Mouse (Mus musculus): ENCODE data around the gene Ccdc88c. TPM values are rescaled to one million over a fixed set of nuclear protein-coding genes. Genes with fewer than 3 reads are reported as not detected.

Gene Ccdc88c
- total RNA-seq, 2 experiments from 2014 or later: 96.4 to 234 TPM

GRCm38 (mm10) chr12:101002801-101003513 lies 25.9 kb downstream of the Ccdc88c start:
- no peak for ATAC-seq (replicated peaks; ENCODE audit: low FRiP score, poor library complexity, severe bottlenecking)

DNA sequence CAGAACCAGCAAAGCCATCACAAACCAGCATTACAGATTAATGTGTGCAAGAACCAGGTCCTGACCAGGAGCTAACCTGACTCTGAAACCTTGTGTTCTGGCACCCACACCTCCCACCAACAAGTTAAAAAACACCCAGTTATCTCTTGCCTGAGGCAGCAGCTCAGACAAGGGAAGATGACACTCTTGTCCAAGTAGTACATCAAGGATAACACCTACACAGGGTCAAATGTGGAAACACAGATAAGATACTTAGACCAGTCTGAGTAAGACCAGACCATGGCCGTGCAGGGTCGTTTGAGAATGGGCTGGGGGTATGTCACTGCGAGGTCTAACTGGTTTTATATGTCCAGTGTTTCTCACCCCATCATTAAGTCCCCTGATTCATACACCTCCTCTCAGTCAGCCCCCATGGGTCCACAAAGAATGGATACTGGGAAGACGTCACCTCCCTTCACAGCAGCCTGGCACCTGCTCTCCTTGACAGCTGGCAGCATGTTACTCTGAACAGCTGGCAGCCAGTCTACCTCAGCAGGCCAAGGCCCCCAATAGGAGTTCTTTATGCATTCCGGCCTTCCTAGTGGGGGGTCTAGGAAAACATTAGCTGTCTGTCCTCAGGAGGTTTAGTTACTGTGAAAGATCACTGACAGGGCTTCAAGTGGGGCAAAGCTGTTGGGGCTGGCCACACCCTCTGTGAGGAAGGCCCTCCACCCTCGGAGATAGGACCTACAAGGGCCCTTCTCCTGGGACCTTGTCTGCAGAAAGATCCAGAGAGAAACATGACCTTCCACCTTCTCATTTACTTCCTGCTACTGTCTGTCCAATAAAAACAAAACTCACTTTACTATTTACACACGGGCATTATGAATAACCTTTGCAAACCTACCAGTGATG lies 29.5 kb downstream of the Ccdc88c start:
- peak; percentile 52 for ATAC-seq (replicated peaks; ENCODE audit: low FRiP score, poor library complexity, severe bottlenecking)

GRCm38 (mm10) chr12:100998564-100998962 lies 30.3 kb downstream of the Ccdc88c start:
- no peak; the same call in 1 of the 2 replicates for ATAC-seq (replicated peaks; ENCODE audit: low FRiP score, poor library complexity, severe bottlenecking)

DNA sequence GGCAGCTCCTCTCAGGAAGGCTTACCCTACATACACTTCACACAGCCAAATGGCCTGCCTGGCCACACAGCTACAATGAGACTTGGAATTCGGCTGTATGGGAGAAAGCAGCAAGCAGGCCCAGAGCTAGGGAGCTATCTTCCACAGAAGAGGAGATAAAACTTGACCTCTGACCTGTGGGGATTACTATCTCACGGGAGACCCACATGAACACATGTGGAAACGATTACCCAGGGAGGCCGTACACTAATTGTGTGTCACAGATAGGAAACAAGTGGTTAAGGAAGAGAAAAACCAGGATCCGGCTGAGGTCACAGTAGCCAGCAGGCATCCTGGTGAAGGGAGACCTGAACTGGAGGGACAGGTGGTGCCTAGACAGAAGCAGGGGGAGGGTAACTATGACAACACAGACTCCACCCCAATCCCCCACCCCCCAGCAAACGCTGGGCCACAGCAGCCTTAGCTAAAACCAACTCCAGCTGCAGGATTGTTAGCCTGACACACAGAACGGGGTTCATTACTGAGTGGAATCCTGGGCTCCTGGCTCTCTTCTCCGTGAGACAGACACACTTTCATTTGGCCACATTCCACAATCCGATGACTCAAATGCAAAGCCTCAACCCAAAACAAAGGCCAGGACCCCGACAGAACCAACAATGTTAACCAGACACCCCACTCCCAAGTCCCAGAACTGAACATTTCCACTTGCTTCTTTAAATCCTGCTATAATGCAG lies 30.9 kb downstream of the Ccdc88c start:
- no peak for ATAC-seq (replicated peaks; ENCODE audit: low FRiP score, poor library complexity, severe bottlenecking)

GRCm38 (mm10) chr12:100996378-100996898 lies 32.4 kb downstream of the Ccdc88c start:
- peak; percentile 66 for ATAC-seq (replicated peaks; ENCODE audit: low FRiP score, poor library complexity, severe bottlenecking)

GRCm38 (mm10) chr12:100995607-100996377 lies 33.1 kb downstream of the Ccdc88c start:
- no peak for ATAC-seq (replicated peaks; ENCODE audit: low FRiP score, poor library complexity, severe bottlenecking)

- ATAC-seq (replicated peaks; ENCODE audit: low FRiP score, poor library complexity, severe bottlenecking): no peak
Observed at GRCm38 (mm10) chr12:100994140-100995015, 34.5 kb downstream of the Ccdc88c start.

DNA sequence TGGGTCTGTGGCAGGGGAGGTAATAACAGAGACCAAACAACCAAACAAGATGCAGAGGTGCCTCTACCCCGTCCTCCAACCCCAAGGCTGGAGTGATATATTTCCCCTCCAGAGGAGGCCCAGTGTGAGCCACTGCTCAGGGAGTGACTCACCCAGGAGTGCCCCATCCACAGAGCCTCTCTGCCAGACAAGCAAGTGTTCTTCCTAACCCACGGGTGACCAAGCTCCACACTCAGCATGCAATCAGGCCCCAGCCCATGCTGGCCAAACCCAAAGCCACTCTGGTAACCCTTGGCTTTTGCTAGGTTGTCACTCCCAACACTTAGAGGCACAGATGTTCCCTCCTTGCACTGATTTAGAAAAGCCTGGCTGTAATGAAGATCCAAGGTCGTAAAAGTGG lies 35.7 kb downstream of the Ccdc88c start:
- no peak for ATAC-seq (replicated peaks; ENCODE audit: low FRiP score, poor library complexity, severe bottlenecking)

GRCm38 (mm10) chr12:100992505-100992904 lies 36.4 kb downstream of the Ccdc88c start:
- ATAC-seq (replicated peaks; ENCODE audit: low FRiP score, poor library complexity, severe bottlenecking): no peak

GRCm38 (mm10) chr12:100991119-100991518 lies 37.7 kb downstream of the Ccdc88c start:
- no peak for ATAC-seq (replicated peaks; ENCODE audit: low FRiP score, poor library complexity, severe bottlenecking)

DNA sequence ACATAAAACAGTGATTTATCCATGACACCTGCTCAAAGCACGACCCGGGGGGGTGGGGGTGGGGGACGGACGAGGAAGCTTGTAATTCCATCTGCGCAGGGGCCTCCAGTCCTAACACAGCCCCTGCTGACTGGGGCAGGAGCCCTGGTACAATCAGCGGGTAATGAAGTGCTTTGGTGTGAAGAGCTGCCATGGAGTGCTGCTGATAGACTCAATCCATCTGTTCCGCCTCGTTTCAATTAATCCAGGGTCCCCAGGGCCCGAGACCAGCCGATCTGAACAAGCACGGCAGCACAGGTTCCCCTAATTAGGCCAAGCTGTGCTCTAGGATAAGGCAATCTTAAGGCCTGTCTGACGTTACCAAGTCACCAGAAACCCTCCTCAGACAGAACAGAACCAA lies 38.6 kb downstream of the Ccdc88c start:
- ATAC-seq (replicated peaks; ENCODE audit: low FRiP score, poor library complexity, severe bottlenecking): no peak

DNA sequence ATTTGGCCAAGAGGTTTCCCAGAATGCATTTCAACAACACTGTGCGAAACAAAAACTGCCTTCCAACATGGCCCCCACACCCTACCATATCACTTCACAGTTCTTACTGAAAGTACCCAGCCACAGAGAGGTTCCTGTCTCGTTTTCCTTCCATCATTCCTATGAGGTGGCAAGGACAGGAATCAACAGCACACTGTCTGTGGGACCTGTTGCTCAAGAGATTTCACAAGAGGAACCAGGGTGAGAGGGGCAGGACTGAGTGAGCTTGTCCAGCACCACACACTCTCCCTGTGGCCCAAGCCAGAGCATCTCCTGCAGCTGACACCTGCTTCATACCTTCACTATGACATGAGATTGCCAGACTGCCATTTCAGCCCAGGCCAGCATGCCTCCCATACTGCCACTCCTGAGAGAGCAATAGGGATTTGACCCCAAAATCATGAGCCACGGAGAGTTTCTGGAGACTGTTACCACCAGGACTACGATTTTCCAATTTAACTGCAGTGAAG lies 39.0 kb downstream of the Ccdc88c start:
- no peak for ATAC-seq (replicated peaks; ENCODE audit: low FRiP score, poor library complexity, severe bottlenecking)

DNA sequence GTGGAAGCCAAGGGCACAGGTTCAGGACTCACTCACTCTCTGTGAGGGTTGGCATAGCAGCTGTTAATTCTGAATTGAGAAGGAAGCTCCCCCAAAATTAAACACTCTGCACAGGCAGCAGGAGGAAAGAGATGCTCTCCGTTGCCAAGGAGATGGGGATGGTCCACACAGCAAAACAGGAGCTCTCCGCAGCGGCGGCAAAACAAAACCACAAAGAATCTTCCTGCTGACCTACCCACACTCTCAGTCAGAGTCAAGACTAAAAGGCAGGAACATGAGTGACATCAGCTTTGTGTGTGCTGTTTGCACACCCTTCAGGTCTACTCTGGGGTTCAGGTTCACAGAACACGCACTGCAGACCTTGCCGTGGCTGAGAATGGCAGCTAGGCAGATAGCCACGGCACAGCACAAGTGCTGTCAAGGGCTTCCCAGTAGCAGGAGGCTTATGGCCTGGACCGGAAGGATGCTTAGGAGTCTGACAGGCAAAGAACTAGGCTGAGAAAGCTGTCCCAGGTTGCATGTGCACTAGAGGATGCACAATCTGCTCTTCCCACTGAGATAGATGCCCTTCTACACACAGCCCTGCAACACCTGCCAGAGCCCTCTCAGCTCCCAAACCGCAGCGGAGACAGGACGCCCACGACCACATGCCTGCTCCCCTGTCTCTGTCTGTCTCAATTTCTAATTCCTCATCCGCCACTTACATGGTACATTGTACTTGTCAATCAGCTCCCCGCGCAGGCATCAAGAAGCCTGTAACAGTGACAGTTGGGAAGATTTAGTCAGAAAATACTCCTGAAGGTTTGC lies 40.3 kb downstream of the Ccdc88c start:
- no peak for ATAC-seq (replicated peaks; ENCODE audit: low FRiP score, poor library complexity, severe bottlenecking)

- ATAC-seq (replicated peaks; ENCODE audit: low FRiP score, poor library complexity, severe bottlenecking): no peak
Observed at GRCm38 (mm10) chr12:100986423-100986822, 42.4 kb downstream of the Ccdc88c start.

DNA sequence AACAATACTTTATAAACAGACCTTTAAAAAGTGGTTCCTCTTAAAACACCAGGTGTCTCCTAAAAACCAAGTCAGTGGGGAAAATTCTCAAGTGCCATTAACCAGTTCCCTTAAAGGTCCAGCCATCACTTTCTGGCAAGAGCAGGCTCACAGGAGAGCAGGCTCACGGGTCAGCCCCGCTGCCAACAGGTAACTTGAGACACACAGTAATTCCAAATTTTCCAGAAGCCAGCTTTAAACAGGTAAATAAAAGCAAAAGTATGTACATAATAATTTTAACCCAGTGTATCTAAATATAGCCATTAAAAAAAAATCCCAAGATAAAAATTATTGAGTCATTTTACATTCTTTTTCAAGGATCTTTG lies 43.1 kb downstream of the Ccdc88c start:
- no peak for ATAC-seq (replicated peaks; ENCODE audit: low FRiP score, poor library complexity, severe bottlenecking)

DNA sequence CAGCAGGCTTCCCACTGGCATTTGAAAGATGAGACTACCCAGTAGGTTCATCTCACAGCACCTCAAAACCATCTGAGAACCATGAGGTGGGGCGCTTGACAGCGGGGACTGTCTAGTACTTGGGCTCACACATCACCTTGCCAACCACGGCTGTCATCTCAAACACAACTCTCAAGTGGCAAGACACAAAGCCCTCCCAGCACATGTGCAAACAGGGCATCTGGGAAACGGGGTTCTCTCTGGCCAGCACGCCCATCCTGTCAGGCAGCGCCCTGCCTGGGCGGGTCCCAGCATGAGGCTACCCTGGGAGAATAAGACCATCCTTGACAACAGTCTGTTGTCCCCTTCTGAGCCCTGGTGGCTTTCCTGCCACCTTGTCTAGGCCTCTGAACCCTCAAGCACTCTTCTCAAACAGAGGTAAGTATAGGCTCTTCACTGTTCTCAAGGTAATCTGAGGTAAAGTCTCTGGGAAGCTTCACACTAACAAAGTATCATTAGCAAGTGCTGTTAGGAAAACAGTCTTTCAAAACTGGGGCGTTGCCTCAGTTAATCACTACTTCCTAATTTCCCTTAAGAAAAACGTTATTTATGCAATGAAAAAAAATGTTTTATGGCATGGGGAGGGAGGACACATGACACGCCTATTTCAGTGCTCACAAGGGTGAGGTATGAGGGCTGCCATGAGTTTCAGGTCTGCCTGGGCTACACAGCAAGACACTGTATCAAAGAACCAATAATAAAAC lies 43.6 kb downstream of the Ccdc88c start:
- 0 out of 2 replicates have a peak, but pooled peaks have one; percentile 47 for ATAC-seq (replicated peaks; ENCODE audit: low FRiP score, poor library complexity, severe bottlenecking)

DNA sequence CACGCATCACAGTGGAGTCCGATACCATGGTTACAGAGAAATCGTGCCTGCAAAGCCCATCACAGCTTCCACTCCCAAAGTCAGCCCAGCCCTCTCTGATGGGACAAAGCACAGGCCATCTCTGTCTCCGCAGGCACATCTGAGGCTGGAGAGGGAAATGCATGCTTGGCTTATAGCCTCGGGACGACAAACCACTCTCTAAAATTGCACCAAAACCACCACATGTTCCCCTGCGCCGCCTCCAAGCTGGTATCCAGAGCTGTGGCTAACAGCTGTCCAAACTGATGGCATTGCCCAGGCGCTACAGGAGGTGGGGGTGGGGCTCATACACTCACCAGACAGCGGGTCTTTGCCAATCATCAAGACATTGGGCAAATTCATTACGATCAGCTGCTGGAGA lies 45.3 kb downstream of the Ccdc88c start:
- no peak for ATAC-seq (replicated peaks; ENCODE audit: low FRiP score, poor library complexity, severe bottlenecking)
